19 mouse cellular contexts compared by ENCODE assay signal in genomic region chr6:98606680-98607079, GRCm38 (mm10).
A peak's percentile ranks its signal among the peaks of the same experiment; 100 is the strongest.
DNase-seq lines count a peak whose midpoint lies in the region; ATAC-seq lines count a peak whose summit lies in the region.
"Had no signal": no experiment of that assay in that cellular context is flagged by ENCODE, and none has a peak within 500 bp of the region (broad histone marks: within the 10 kb centered on the region; RNA-seq: fewer than 3 reads in every experiment).

No protein-coding gene starts in this region.

- intact Hi-C loops in heart, postnatal 10 days (cut with DNase I) = no loop called here

- peak; percentile 13 for DNase-seq in 3T3-L1 (ENCODE audit: low read depth, low spot score)
- peak; percentile 43 for DNase-seq in CD4-positive helper T cell, adult 2 months (ENCODE audit: low read depth, low spot score)
- DNase-seq in naive thymus-derived CD4-positive, alpha-beta T cell, adult 2 months (ENCODE audit: low read depth) = peak; percentile 66
- DNase-seq in heart, postnatal 10 days = no peak
- no peak for DNase-seq in left cerebral cortex, adult 18-20 months (ENCODE audit: low spot score in 2 of 2)
- no peak for DNase-seq in adrenal gland, postnatal 25 days
- DNase-seq: adrenal gland, postnatal 10 days; cerebellum, adult 18-20 months; cerebellum, adult 9-10 months; cerebellum, postnatal 25 days; embryo, embryonic 11 days; gastrocnemius, postnatal 10 days; gastrocnemius, postnatal 36 days; heart, adult 2 months; kidney, adult 2 months had no signal

- peak; percentile 55 for ATAC-seq in activated CD4-positive, CD25-positive, alpha-beta regulatory T cell, adult 4 months
- ATAC-seq: forebrain, embryonic 16.5 days; hindbrain, embryonic 16.5 days; intestine, postnatal 0 days had no signal

Comparison
In these comparisons a context has a peak if more than half of its experiments do, and no peak if none do; other contexts are left out.
1. DNase-seq: peak in 3T3-L1 (single experiment), CD4-positive helper T cell, adult 2 months (single experiment) and naive thymus-derived CD4-positive, alpha-beta T cell, adult 2 months (single experiment); none in heart, postnatal 10 days (0 of 2), left cerebral cortex, adult 18-20 months (0 of 2) and adrenal gland, postnatal 25 days (single experiment).